Comparison of ENCODE assay signal across 25 mouse cellular contexts in the genomic region with DNA sequence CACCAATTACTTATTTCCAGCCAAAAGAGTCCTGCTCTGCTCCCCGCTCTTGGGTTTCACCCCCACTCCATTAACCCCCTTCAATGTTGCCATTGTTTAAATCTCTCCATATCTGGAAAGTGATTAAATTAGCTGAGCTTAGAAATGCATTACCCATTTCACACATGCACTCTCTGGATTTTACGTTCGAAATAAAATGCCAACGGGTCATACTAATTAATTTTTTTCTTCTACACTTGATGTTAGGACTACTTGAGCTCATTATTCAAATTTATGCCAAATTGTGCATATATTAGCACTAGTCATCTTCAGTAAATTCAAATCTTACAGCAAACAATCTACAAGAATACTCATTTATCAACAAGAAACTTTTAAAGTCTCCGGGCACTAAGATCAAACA.
A peak's percentile ranks its signal among the peaks of the same experiment; 100 is the strongest.
DNase-seq lines count a peak whose midpoint lies in the region; ATAC-seq lines count a peak whose summit lies in the region.
"Had no signal": no experiment of that assay in that cellular context is flagged by ENCODE, and none has a peak within 500 bp of the region (broad histone marks: within the 10 kb centered on the region; RNA-seq: fewer than 3 reads in every experiment).

No protein-coding gene starts in this region.

- DNase-seq in forebrain, embryonic 11.5 days (ENCODE audit: low spot score), result no peak
- no peak for DNase-seq in forebrain, embryonic 10.5 days (ENCODE audit: extremely low spot score, low spot score)
- DNase-seq: adrenal gland, adult 8-10 months; adrenal gland, postnatal 14 days; adrenal gland, postnatal 36 days; B cell, adult 2 months; cerebellum, adult 11 months; cerebellum, adult 18-20 months; cerebellum, adult 8-10 months; cerebellum, adult 9-11 months; cerebellum, postnatal 14 days; cerebellum, postnatal 36 days; embryo, embryonic 11 days had no signal

- H3K4me2 ChIP-seq in forebrain, embryonic 13.5 days, result no peak overlapping the region
- H3K4me2 ChIP-seq in forebrain, embryonic 11.5 days (ENCODE audit: low read depth, low read length, severe bottlenecking), result no peak overlapping the region
- H3K4me2 ChIP-seq in forebrain, embryonic 15.5 days (replicated peaks), result no peak overlapping the region
- H3K4me2 ChIP-seq in midbrain, embryonic 15.5 days, result no peak overlapping the region
- H3K4me2 ChIP-seq in midbrain, embryonic 16.5 days (ENCODE audit: low read length), result no peak overlapping the region
- H3K4me2 ChIP-seq: embryonic facial prominence, embryonic 13.5 days; embryonic facial prominence, embryonic 15.5 days had no signal

- no peaks in the 10 kb centered on the region for H3K9me3 ChIP-seq in forebrain, embryonic 13.5 days (replicated peaks)
- no peaks in the 10 kb centered on the region for H3K9me3 ChIP-seq in forebrain, embryonic 11.5 days (ENCODE audit: control insufficient read depth, low read length)
- no peaks in the 10 kb centered on the region for H3K9me3 ChIP-seq in forebrain, embryonic 15.5 days
- H3K9me3 ChIP-seq in forebrain, embryonic 10.5 days, result no peaks in the 10 kb centered on the region; the same call in 1 of the 2 replicates
- no peaks in the 10 kb centered on the region for H3K9me3 ChIP-seq in midbrain, embryonic 15.5 days
- no peaks in the 10 kb centered on the region for H3K9me3 ChIP-seq in midbrain, embryonic 16.5 days (replicated peaks; ENCODE audit: control insufficient read depth, low read length, poor library complexity, severe bottlenecking)
- H3K9me3 ChIP-seq: embryonic facial prominence, embryonic 13.5 days; embryonic facial prominence, embryonic 15.5 days; G1E had no signal

- H3K27ac ChIP-seq in forebrain, embryonic 13.5 days, result 0 out of 2 replicates have a peak overlapping the region, but pooled peaks have one; percentile 35
- no peak overlapping the region for H3K27ac ChIP-seq in forebrain, embryonic 11.5 days (ENCODE audit: low read depth, low read length)
- peak overlapping the region; percentile 29; the same call in 1 of the 2 replicates for H3K27ac ChIP-seq in forebrain, embryonic 15.5 days (replicated peaks)
- H3K27ac ChIP-seq in forebrain, embryonic 10.5 days, result no peak overlapping the region
- H3K27ac ChIP-seq in midbrain, embryonic 15.5 days, result no peak overlapping the region
- H3K27ac ChIP-seq in midbrain, embryonic 16.5 days (ENCODE audit: low read length), result no peak overlapping the region
- H3K27ac ChIP-seq: embryonic facial prominence, embryonic 13.5 days; embryonic facial prominence, embryonic 15.5 days had no signal

- no peaks in the 10 kb centered on the region for H3K27me3 ChIP-seq in forebrain, embryonic 13.5 days
- no peaks in the 10 kb centered on the region for H3K27me3 ChIP-seq in forebrain, embryonic 11.5 days (ENCODE audit: control insufficient read depth, insufficient read depth, low read length)
- no peaks in the 10 kb centered on the region for H3K27me3 ChIP-seq in forebrain, embryonic 15.5 days
- no peaks in the 10 kb centered on the region for H3K27me3 ChIP-seq in forebrain, embryonic 10.5 days (ENCODE audit: poor library complexity, severe bottlenecking)
- H3K27me3 ChIP-seq in midbrain, embryonic 15.5 days (replicated peaks), result no peaks in the 10 kb centered on the region
- no peaks in the 10 kb centered on the region for H3K27me3 ChIP-seq in midbrain, embryonic 16.5 days (ENCODE audit: control insufficient read depth, insufficient read depth, low read depth, low read length)
- H3K27me3 ChIP-seq: CH12.LX; embryonic facial prominence, embryonic 13.5 days; embryonic facial prominence, embryonic 15.5 days had no signal

- H3K36me3 ChIP-seq in forebrain, embryonic 13.5 days (ENCODE audit: poor library complexity, severe bottlenecking), result no peaks in the 10 kb centered on the region
- H3K36me3 ChIP-seq in forebrain, embryonic 11.5 days (ENCODE audit: control insufficient read depth, insufficient read depth, low read length), result no peaks in the 10 kb centered on the region
- no peaks in the 10 kb centered on the region for H3K36me3 ChIP-seq in forebrain, embryonic 15.5 days
- no peaks in the 10 kb centered on the region for H3K36me3 ChIP-seq in forebrain, embryonic 10.5 days (replicated peaks)
- no peaks in the 10 kb centered on the region for H3K36me3 ChIP-seq in midbrain, embryonic 15.5 days (replicated peaks)
- H3K36me3 ChIP-seq in midbrain, embryonic 16.5 days (ENCODE audit: control insufficient read depth, insufficient read depth, low read length), result no peaks in the 10 kb centered on the region
- H3K36me3 ChIP-seq: embryonic facial prominence, embryonic 13.5 days; embryonic facial prominence, embryonic 15.5 days; G1E had no signal

- ATAC-seq in forebrain, embryonic 13.5 days, result peak; percentile 30; the same call in 1 of the 2 replicates
- no peak for ATAC-seq in forebrain, embryonic 11.5 days (replicated peaks; ENCODE audit: low FRiP score)
- 0 out of 2 replicates have a peak, but pooled peaks have one; percentile 57 for ATAC-seq in forebrain, embryonic 15.5 days (replicated peaks)
- 0 out of 2 replicates have a peak, but pooled peaks have one; percentile 24 for ATAC-seq in midbrain, embryonic 15.5 days (replicated peaks)
- ATAC-seq in midbrain, embryonic 16.5 days, result no peak; the same call in 1 of the 2 replicates
- ATAC-seq: activated CD4-positive, CD25-positive, alpha-beta regulatory T cell, adult 4 months; CD4-positive, CD25-positive, alpha-beta regulatory T cell, adult 4 months; Patski had no signal

- H3K4me3 ChIP-seq in forebrain, embryonic 13.5 days, result no peak overlapping the region
- no peak overlapping the region for H3K4me3 ChIP-seq in forebrain, embryonic 11.5 days (ENCODE audit: low read depth, low read length)
- no peak overlapping the region for H3K4me3 ChIP-seq in forebrain, embryonic 15.5 days
- no peak overlapping the region for H3K4me3 ChIP-seq in forebrain, embryonic 10.5 days
- no peak overlapping the region for H3K4me3 ChIP-seq in midbrain, embryonic 15.5 days
- no peak overlapping the region for H3K4me3 ChIP-seq in midbrain, embryonic 16.5 days (ENCODE audit: low read depth, low read length)
- H3K4me3 ChIP-seq: embryonic facial prominence, embryonic 13.5 days; embryonic facial prominence, embryonic 15.5 days; erythroblast, embryonic 14.5 days had no signal

- H3K4me1 ChIP-seq in forebrain, embryonic 13.5 days, result peaks cover 7% of the 10 kb centered on the region; the same call in 1 of the 2 replicates
- H3K4me1 ChIP-seq in forebrain, embryonic 11.5 days (replicated peaks; ENCODE audit: control insufficient read depth, insufficient read depth, low read length), result no peaks in the 10 kb centered on the region
- peaks cover 10% of the 10 kb centered on the region for H3K4me1 ChIP-seq in forebrain, embryonic 15.5 days
- H3K4me1 ChIP-seq in forebrain, embryonic 10.5 days, result no peaks in the 10 kb centered on the region
- H3K4me1 ChIP-seq in midbrain, embryonic 15.5 days, result no peaks in the 10 kb centered on the region
- H3K4me1 ChIP-seq in midbrain, embryonic 16.5 days (ENCODE audit: control insufficient read depth, insufficient read depth, low read length), result peaks cover 2% of the 10 kb centered on the region; the same call in 1 of the 2 replicates
- H3K4me1 ChIP-seq: embryonic facial prominence, embryonic 13.5 days; embryonic facial prominence, embryonic 15.5 days had no signal

- no peak overlapping the region for H3K9ac ChIP-seq in forebrain, embryonic 13.5 days
- no peak overlapping the region for H3K9ac ChIP-seq in forebrain, embryonic 11.5 days (ENCODE audit: low read length)
- no peak overlapping the region for H3K9ac ChIP-seq in forebrain, embryonic 15.5 days (replicated peaks)
- H3K9ac ChIP-seq in midbrain, embryonic 15.5 days, result no peak overlapping the region
- no peak overlapping the region for H3K9ac ChIP-seq in midbrain, embryonic 16.5 days (ENCODE audit: low read depth, low read length)
- H3K9ac ChIP-seq: embryonic facial prominence, embryonic 13.5 days; embryonic facial prominence, embryonic 15.5 days had no signal

- WGBS in forebrain, embryonic 13.5 days, result 70% methylated on average over 5 of the region's 5 CpGs
- 84% methylated on average over 5 of the region's 5 CpGs for WGBS in forebrain, embryonic 11.5 days
- 46% methylated on average over 5 of the region's 5 CpGs for WGBS in forebrain, embryonic 15.5 days
- 92% methylated on average over 5 of the region's 5 CpGs for WGBS in forebrain, embryonic 10.5 days
- WGBS in midbrain, embryonic 15.5 days, result 73% methylated on average over 5 of the region's 5 CpGs
- 67% methylated on average over 5 of the region's 5 CpGs for WGBS in midbrain, embryonic 16.5 days

Comparison
In these comparisons a context has a peak if more than half of its experiments do, and no peak if none do; other contexts are left out.
1. ATAC-seq: peak in forebrain, embryonic 13.5 days (single experiment), forebrain, embryonic 15.5 days (single experiment) and midbrain, embryonic 15.5 days (single experiment); none in forebrain, embryonic 11.5 days (single experiment) and midbrain, embryonic 16.5 days (single experiment).
2. H3K27ac ChIP-seq: peak in forebrain, embryonic 13.5 days (single experiment) and forebrain, embryonic 15.5 days (single experiment); none in forebrain, embryonic 11.5 days (single experiment), forebrain, embryonic 10.5 days (single experiment), midbrain, embryonic 15.5 days (single experiment) and midbrain, embryonic 16.5 days (single experiment).